Mouse (Mus musculus): ENCODE measurements around the gene Rapgef2.

DNA sequence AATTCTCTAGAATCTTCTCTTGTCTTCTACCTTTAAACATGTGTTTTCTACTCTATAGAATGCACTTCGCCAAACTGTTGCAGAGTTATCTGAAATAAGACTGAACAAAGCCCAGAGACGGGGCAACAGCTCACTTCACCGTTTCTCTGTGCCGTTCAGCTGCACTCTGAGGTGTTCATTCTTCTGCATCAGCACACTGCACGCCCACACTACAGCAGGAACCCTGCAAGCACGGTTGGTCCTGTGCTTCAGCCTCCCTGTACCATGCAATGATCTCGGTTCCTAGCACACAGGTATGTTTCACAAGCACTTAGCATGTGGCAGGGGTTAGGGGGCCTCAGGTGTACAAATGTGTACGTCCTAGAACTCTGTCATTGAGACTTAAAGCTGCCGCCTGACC, 32.9 kb downstream of the Rapgef2 start:
- no peak for TF ChIP-seq POLR2A (IDR thresholded peaks at IDR 0.05; ENCODE audit: control insufficient read depth, extremely low read depth, insufficient read depth, low read length, poor library complexity)
- TF ChIP-seq CTCF (IDR thresholded peaks at IDR 0.05; ENCODE audit: borderline replicate concordance, control insufficient read depth, extremely low read depth, insufficient read depth, low read length, poor library complexity) = no peak

Measured in thymus, adult 2 months (tissue).